In the genomic region with DNA sequence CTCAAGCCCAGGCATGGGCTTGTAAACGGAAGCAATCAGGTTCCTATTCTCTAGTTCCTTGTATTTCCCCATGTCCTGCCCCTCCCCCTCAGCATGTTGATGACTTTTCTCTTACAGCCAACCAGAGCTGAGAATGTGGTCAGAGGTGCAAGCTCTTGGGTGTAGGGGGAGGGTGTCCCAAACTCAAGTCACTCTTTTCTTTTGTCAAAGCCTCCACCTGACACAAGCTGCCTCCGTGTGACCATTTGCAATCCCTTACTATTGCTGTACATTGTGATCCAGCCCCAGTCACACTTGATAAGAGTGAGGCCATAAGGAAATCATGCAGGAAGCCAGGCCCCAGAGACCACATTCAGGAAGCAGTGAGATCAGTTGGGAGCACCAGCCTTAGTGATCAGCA, we compare ENCODE assay signal across 9 mouse cellular contexts.
DNase-seq lines count a peak whose midpoint lies in the region; ATAC-seq and TF ChIP-seq lines count a peak whose summit lies in the region.
"Had no signal": no experiment of that assay in that cellular context is flagged by ENCODE, and none has a peak within 500 bp of the region (broad histone marks: within the 10 kb centered on the region; RNA-seq: fewer than 3 reads in every experiment).

No protein-coding gene starts in this region.

- no peak overlapping the region for H3K4me3 ChIP-seq in hindbrain, embryonic 12.5 days
- no peak overlapping the region for H3K4me3 ChIP-seq in hindbrain, embryonic 14.5 days (replicated peaks; ENCODE audit: low read length)
- no peak overlapping the region for H3K4me3 ChIP-seq in bone marrow, adult 2 months (replicated peaks; ENCODE audit: control insufficient read depth, low read depth, low read length)
- no peak overlapping the region for H3K4me3 ChIP-seq in lung, postnatal 0 days (ENCODE audit: low read depth, low read length)
- no peak overlapping the region for H3K4me3 ChIP-seq in thymus, adult 2 months (ENCODE audit: control insufficient read depth, insufficient read depth, low read length)

- H3K27me3 ChIP-seq in hindbrain, embryonic 12.5 days: no peaks in the 10 kb centered on the region
- H3K27me3 ChIP-seq in hindbrain, embryonic 14.5 days (ENCODE audit: control insufficient read depth, insufficient read depth, low read length): no peaks in the 10 kb centered on the region
- no peaks in the 10 kb centered on the region for H3K27me3 ChIP-seq in lung, postnatal 0 days (replicated peaks; ENCODE audit: insufficient read depth, low read length)
- H3K27me3 ChIP-seq in thymus, adult 2 months (ENCODE audit: control insufficient read depth, insufficient read depth, low read length): no peaks in the 10 kb centered on the region

- intact Hi-C loops in left cerebral cortex, postnatal 4 days (cut with DNase I): no loop called here

- WGBS in hindbrain, embryonic 12.5 days: 29% methylated on average over 2 of the region's 2 CpGs
- 27% methylated on average over 2 of the region's 2 CpGs for WGBS in hindbrain, embryonic 14.5 days
- 7% methylated on average over 2 of the region's 2 CpGs for WGBS in bone marrow, adult 2 months
- WGBS in lung, postnatal 0 days: 12% methylated on average over 2 of the region's 2 CpGs
- 4% methylated on average over 2 of the region's 2 CpGs for WGBS in thymus, adult 2 months

- H3K9ac ChIP-seq in hindbrain, embryonic 12.5 days: no peak overlapping the region
- H3K9ac ChIP-seq in hindbrain, embryonic 14.5 days: no peak overlapping the region
- H3K9ac ChIP-seq in lung, postnatal 0 days (replicated peaks; ENCODE audit: low read depth): no peak overlapping the region

- no peaks in the 10 kb centered on the region for H3K9me3 ChIP-seq in hindbrain, embryonic 12.5 days (replicated peaks)
- no peaks in the 10 kb centered on the region for H3K9me3 ChIP-seq in hindbrain, embryonic 14.5 days (ENCODE audit: control insufficient read depth, low read length)
- no peaks in the 10 kb centered on the region for H3K9me3 ChIP-seq in lung, postnatal 0 days (ENCODE audit: low read length)

- 0 out of 2 replicates have a peak overlapping the region, but pooled peaks have one; percentile 5 for H3K27ac ChIP-seq in hindbrain, embryonic 12.5 days
- no peak overlapping the region for H3K27ac ChIP-seq in hindbrain, embryonic 14.5 days
- peak overlapping the region; percentile 64 for H3K27ac ChIP-seq in bone marrow, adult 2 months (ENCODE audit: control insufficient read depth, insufficient read depth, low read depth, low read length, poor library complexity)
- H3K27ac ChIP-seq in lung, postnatal 0 days (ENCODE audit: low read length): 0 out of 2 replicates have a peak overlapping the region, but pooled peaks have one; percentile 14
- no peak overlapping the region for H3K27ac ChIP-seq in thymus, adult 2 months (ENCODE audit: control insufficient read depth, insufficient read depth, low read length)

- H3K4me2 ChIP-seq in hindbrain, embryonic 12.5 days (replicated peaks): no peak overlapping the region
- no peak overlapping the region for H3K4me2 ChIP-seq in hindbrain, embryonic 14.5 days (replicated peaks)
- H3K4me2 ChIP-seq in lung, postnatal 0 days (replicated peaks; ENCODE audit: low read depth, low read length): no peak overlapping the region

- no peak for DNase-seq in hindbrain, embryonic 14.5 days (ENCODE audit: low spot score)
- DNase-seq in lung, postnatal 0 days (ENCODE audit: low spot score): peak; percentile 64
- DNase-seq in thymus, adult 2 months: peak; percentile 25
- DNase-seq in left cerebral cortex, postnatal 4 days: no peak
- no peak for DNase-seq in left cerebral cortex, adult 11 months (ENCODE audit: low spot score)
- DNase-seq: heart, postnatal 10 days had no signal

- H3K36me3 ChIP-seq in hindbrain, embryonic 12.5 days: peaks cover 6% of the 10 kb centered on the region; the same call in 1 of the 2 replicates
- H3K36me3 ChIP-seq in hindbrain, embryonic 14.5 days (replicated peaks; ENCODE audit: control insufficient read depth, insufficient read depth): peaks cover 13% of the 10 kb centered on the region; the same call in 1 of the 2 replicates
- 0 out of 2 replicates have a peak, but pooled peaks cover 5% of the 10 kb centered on the region for H3K36me3 ChIP-seq in lung, postnatal 0 days (ENCODE audit: insufficient read depth, low read length)
- H3K36me3 ChIP-seq in thymus, adult 2 months (ENCODE audit: control insufficient read depth, insufficient read depth, low read length): no peaks in the 10 kb centered on the region

- no peaks in the 10 kb centered on the region for H3K4me1 ChIP-seq in hindbrain, embryonic 12.5 days
- no peaks in the 10 kb centered on the region for H3K4me1 ChIP-seq in hindbrain, embryonic 14.5 days (replicated peaks; ENCODE audit: control insufficient read depth, insufficient read depth, low read length)
- H3K4me1 ChIP-seq in bone marrow, adult 2 months (ENCODE audit: control insufficient read depth, insufficient read depth, low read length): peaks cover 7% of the 10 kb centered on the region; the same call in 1 of the 2 replicates
- peaks cover 3% of the 10 kb centered on the region; the same call in 1 of the 2 replicates for H3K4me1 ChIP-seq in lung, postnatal 0 days (ENCODE audit: insufficient read depth, low read depth, low read length)
- peaks cover 32% of the 10 kb centered on the region for H3K4me1 ChIP-seq in thymus, adult 2 months (replicated peaks; ENCODE audit: control insufficient read depth, insufficient read depth, low read length)

- no peak for ATAC-seq in hindbrain, embryonic 12.5 days (ENCODE audit: low FRiP score)
- ATAC-seq in hindbrain, embryonic 14.5 days (ENCODE audit: low FRiP score): no peak
- ATAC-seq in lung, postnatal 0 days: peak; percentile 50
- no peak for ATAC-seq in inflammation-experienced regulatory T-cells, adult 6 months

- TF ChIP-seq EP300 in lung, postnatal 0 days (IDR thresholded peaks at IDR 0.05): peak; percentile 36; the same call in 1 of the 2 replicates

- TF ChIP-seq CTCF in bone marrow, adult 2 months (IDR thresholded peaks at IDR 0.05; ENCODE audit: control insufficient read depth, insufficient read depth, low read length): no peak
- no peak for TF ChIP-seq CTCF in lung, postnatal 0 days (IDR thresholded peaks at IDR 0.05)
- TF ChIP-seq CTCF in thymus, adult 2 months (IDR thresholded peaks at IDR 0.05; ENCODE audit: borderline replicate concordance, control insufficient read depth, extremely low read depth, insufficient read depth, low read length, poor library complexity): no peak

- TF ChIP-seq POLR2A in bone marrow, adult 2 months (IDR thresholded peaks at IDR 0.05; ENCODE audit: borderline replicate concordance, control insufficient read depth, low read depth, low read length): no peak
- no peak for TF ChIP-seq POLR2A in thymus, adult 2 months (IDR thresholded peaks at IDR 0.05; ENCODE audit: control insufficient read depth, extremely low read depth, insufficient read depth, low read length, poor library complexity)

Comparison
In these comparisons a context has a peak if more than half of its experiments do, and no peak if none do; other contexts are left out.
1. H3K27ac ChIP-seq: peak in hindbrain, embryonic 12.5 days (single experiment), bone marrow, adult 2 months (single experiment) and lung, postnatal 0 days (single experiment); none in hindbrain, embryonic 14.5 days (single experiment) and thymus, adult 2 months (single experiment).
2. DNase-seq: peak in lung, postnatal 0 days (single experiment) and thymus, adult 2 months (single experiment); none in hindbrain, embryonic 14.5 days (single experiment), left cerebral cortex, postnatal 4 days (single experiment) and left cerebral cortex, adult 11 months (single experiment).